ENCODE assay signal across 9 mouse cellular contexts in the genomic region with DNA sequence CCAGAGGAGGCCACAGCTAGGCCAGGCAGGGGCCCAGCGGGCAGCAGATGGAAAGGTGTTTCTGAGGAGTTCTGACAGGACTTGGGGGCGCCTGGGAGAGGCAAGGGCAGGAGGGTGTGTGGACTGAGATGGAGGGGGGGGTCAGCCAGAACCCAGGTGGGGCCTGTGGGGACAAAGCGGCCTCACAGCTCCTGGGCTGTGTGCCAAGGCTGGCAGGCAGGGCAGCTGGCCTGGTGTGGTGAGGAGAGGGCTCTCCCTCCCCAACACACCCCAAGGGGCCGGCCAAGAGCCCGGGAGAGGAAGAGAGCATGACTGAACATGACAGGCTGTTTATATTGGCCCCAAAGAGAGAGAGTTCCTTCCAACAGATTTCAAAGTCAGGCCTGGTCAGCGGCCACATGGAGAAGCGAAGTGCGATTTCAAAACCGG. TPM values are rescaled to one million over a fixed set of nuclear protein-coding genes. Genes with fewer than 3 reads are reported as not detected.
DNase-seq lines count a peak whose midpoint lies in the region; ATAC-seq and TF ChIP-seq lines count a peak whose summit lies in the region.
"Had no signal": no experiment of that assay in that cellular context is flagged by ENCODE, and none has a peak within 500 bp of the region (broad histone marks: within the 10 kb centered on the region; RNA-seq: fewer than 3 reads in every experiment).

No protein-coding gene starts in this region.

- no peaks in the 10 kb centered on the region for H3K36me3 ChIP-seq in heart, adult 2 months (ENCODE audit: control insufficient read depth, insufficient read depth, low read length)
- H3K36me3 ChIP-seq in intestine, postnatal 0 days (ENCODE audit: control insufficient read depth, insufficient read depth) = no peaks in the 10 kb centered on the region
- no peaks in the 10 kb centered on the region for H3K36me3 ChIP-seq in midbrain, embryonic 16.5 days (ENCODE audit: control insufficient read depth, insufficient read depth, low read length)

- H3K79me2 ChIP-seq in heart, adult 2 months (replicated peaks; ENCODE audit: control insufficient read depth, insufficient read depth, low read length) = no peaks in the 10 kb centered on the region

- H3K4me3 ChIP-seq in cortical plate, adult 2 months (ENCODE audit: insufficient read depth, low read length) = no peak overlapping the region
- no peak overlapping the region for H3K4me3 ChIP-seq in heart, adult 2 months
- H3K4me3 ChIP-seq in intestine, postnatal 0 days (ENCODE audit: low read depth, low read length) = no peak overlapping the region
- H3K4me3 ChIP-seq in midbrain, embryonic 16.5 days (ENCODE audit: low read depth, low read length) = no peak overlapping the region

- peak overlapping the region; percentile 30 for H3K4me2 ChIP-seq in intestine, postnatal 0 days (replicated peaks; ENCODE audit: low read depth)
- no peak overlapping the region for H3K4me2 ChIP-seq in midbrain, embryonic 16.5 days (ENCODE audit: low read length)

- no peaks in the 10 kb centered on the region for H3K27me3 ChIP-seq in heart, adult 2 months (ENCODE audit: control insufficient read depth, insufficient read depth, low read length)
- H3K27me3 ChIP-seq in intestine, postnatal 0 days (replicated peaks; ENCODE audit: control insufficient read depth, insufficient read depth, low read length) = no peaks in the 10 kb centered on the region
- H3K27me3 ChIP-seq in midbrain, embryonic 16.5 days (ENCODE audit: control insufficient read depth, insufficient read depth, low read depth, low read length) = no peaks in the 10 kb centered on the region; the same call in 1 of the 2 replicates

- H3K4me1 ChIP-seq in cortical plate, adult 2 months (ENCODE audit: control insufficient read depth, insufficient read depth, low read length) = no peaks in the 10 kb centered on the region
- H3K4me1 ChIP-seq in heart, adult 2 months (ENCODE audit: control insufficient read depth, insufficient read depth, low read length) = peaks cover 10% of the 10 kb centered on the region
- peaks cover 6% of the 10 kb centered on the region; the same call in 1 of the 2 replicates for H3K4me1 ChIP-seq in intestine, postnatal 0 days (replicated peaks; ENCODE audit: control insufficient read depth, insufficient read depth, low read length)
- H3K4me1 ChIP-seq in midbrain, embryonic 16.5 days (ENCODE audit: control insufficient read depth, insufficient read depth, low read length) = peaks cover 12% of the 10 kb centered on the region

- 6% methylated on average over 9 of the region's 9 CpGs for WGBS in heart, adult 2 months
- 13% methylated on average over 9 of the region's 9 CpGs for WGBS in intestine, postnatal 0 days
- 31% methylated on average over 9 of the region's 9 CpGs for WGBS in midbrain, embryonic 16.5 days

- no peak for TF ChIP-seq CTCF in cortical plate, adult 2 months (IDR thresholded peaks at IDR 0.05; ENCODE audit: extremely low read depth, insufficient read depth, low read length)
- TF ChIP-seq CTCF in heart, adult 2 months (IDR thresholded peaks at IDR 0.05) = no peak
- no peak for TF ChIP-seq CTCF in intestine, postnatal 0 days (IDR thresholded peaks at IDR 0.05; ENCODE audit: low read depth)

- no peak for TF ChIP-seq POLR2A in cortical plate, adult 2 months (IDR thresholded peaks at IDR 0.05; ENCODE audit: extremely low read depth, insufficient read depth, low read length)
- no peak for TF ChIP-seq POLR2A in heart, adult 2 months (IDR thresholded peaks at IDR 0.05; ENCODE audit: insufficient read depth, low read depth, low read length)

- no peak overlapping the region for H3K9ac ChIP-seq in heart, adult 2 months (ENCODE audit: low read depth, low read length)
- no peak overlapping the region for H3K9ac ChIP-seq in intestine, postnatal 0 days (ENCODE audit: low read depth, low read length)
- no peak overlapping the region for H3K9ac ChIP-seq in midbrain, embryonic 16.5 days (ENCODE audit: low read depth, low read length)

- TF ChIP-seq EP300 in heart, adult 2 months (IDR thresholded peaks at IDR 0.05; ENCODE audit: insufficient read depth, low read depth, low read length) = peak; percentile 58; the same call in 1 of the 2 replicates

- no peaks in the 10 kb centered on the region for H3K9me3 ChIP-seq in intestine, postnatal 0 days (ENCODE audit: control insufficient read depth)
- no peaks in the 10 kb centered on the region for H3K9me3 ChIP-seq in midbrain, embryonic 16.5 days (replicated peaks; ENCODE audit: control insufficient read depth, low read length, poor library complexity, severe bottlenecking)

- peak; percentile 46; the same call in 1 of the 2 replicates for ATAC-seq in intestine, postnatal 0 days
- peak; percentile 76 for ATAC-seq in midbrain, embryonic 16.5 days

- DNase-seq in cerebellum, adult 11-12 months = peak; percentile 44
- DNase-seq in cerebellum, adult 9-10 months = no peak
- peak; percentile 81 to 88 for DNase-seq in heart, adult 2 months
- DNase-seq in left cerebral cortex, postnatal 14 days (ENCODE audit: low spot score in 2 of 2) = peak; percentile 34 to 41
- DNase-seq in urinary bladder, postnatal 10 days (ENCODE audit: low spot score) = peak; percentile 52

- intact Hi-C loops in heart, adult 2 months (cut with DNase I) = loop anchor here (2.0 kb wide), 1 partner anchor 27 kb away; no protein-coding TSS in a partner anchor
- intact Hi-C loops in left cerebral cortex, postnatal 14 days (cut with DNase I) = no loop called here

- H3K27ac ChIP-seq in cortical plate, adult 2 months (ENCODE audit: insufficient read depth, low read length) = 0 out of 2 replicates have a peak overlapping the region, but pooled peaks have one; percentile 33
- H3K27ac ChIP-seq in heart, adult 2 months = peak overlapping the region; percentile 20; the same call in 1 of the 2 replicates
- H3K27ac ChIP-seq in intestine, postnatal 0 days (ENCODE audit: low read depth, low read length) = no peak overlapping the region
- peak overlapping the region; percentile 22; the same call in 1 of the 2 replicates for H3K27ac ChIP-seq in midbrain, embryonic 16.5 days (ENCODE audit: low read length)

RNA-seq across cellular contexts. Expression of gene Sned1, which starts 25.4 kb away (rescaled TPM):
- polyA plus RNA-seq in cortical plate, adult 2 months (2012; rRNA removed) = 6.3 and 7.1 TPM in 2 replicates
- total RNA-seq in heart, adult 2 months (2021) = 1 to 10 TPM; 7.2 to 7.6 TPM
- polyA plus RNA-seq in heart, adult 2 months (2012; rRNA removed) = 8.9 and 14.3 TPM in 2 replicates
- polyA plus RNA-seq in intestine, postnatal 0 days (2015; fragmentation: Nextera tagmentation; extraction: Ambion mirVana) = 0.81 and 1.0 TPM in 2 replicates
- 1 to 10 TPM; 7.7 to 8.2 TPM for total RNA-seq in left cerebral cortex, postnatal 14 days (2021)
- 5.5 and 6.2 TPM in 2 replicates for polyA plus RNA-seq in midbrain, embryonic 16.5 days (2015; fragmentation: Nextera tagmentation; extraction: Ambion mirVana)

RNA-seq across cellular contexts. Expression of gene Crocc2, which starts 41.7 kb away (rescaled TPM):
- polyA plus RNA-seq in cortical plate, adult 2 months (2012; rRNA removed) = 0.15 and 0.29 TPM in 2 replicates
- under 1 TPM in 1 of 2 experiments, not detected in 1; 0.09 TPM for total RNA-seq in heart, adult 2 months (2021)
- polyA plus RNA-seq in heart, adult 2 months (2012; rRNA removed) = 0.20 and 0.35 TPM in 2 replicates
- polyA plus RNA-seq in intestine, postnatal 0 days (2015; fragmentation: Nextera tagmentation; extraction: Ambion mirVana) = 0.04 TPM in 1 of 2 replicates, not detected in the other
- under 1 TPM; 0.07 to 0.19 TPM for total RNA-seq in left cerebral cortex, postnatal 14 days (2021)
- 0.51 and 0.74 TPM in 2 replicates for polyA plus RNA-seq in midbrain, embryonic 16.5 days (2015; fragmentation: Nextera tagmentation; extraction: Ambion mirVana)
- polyA plus RNA-seq: small intestine, adult 2 months had no signal

RNA-seq across cellular contexts. Expression of gene 2310007B03Rik, which starts 49.5 kb away (rescaled TPM):
- polyA plus RNA-seq in cortical plate, adult 2 months (2012; rRNA removed) = not detected in 2 replicates
- total RNA-seq in heart, adult 2 months (2021) = not detected
- polyA plus RNA-seq in heart, adult 2 months (2012; rRNA removed) = 0.82 TPM in 1 of 2 replicates, not detected in the other
- 22.5 and 24.3 TPM in 2 replicates for polyA plus RNA-seq in intestine, postnatal 0 days (2015; fragmentation: Nextera tagmentation; extraction: Ambion mirVana)
- total RNA-seq in left cerebral cortex, postnatal 14 days (2021) = not detected
- 0.11 TPM in 1 of 2 replicates, not detected in the other for polyA plus RNA-seq in midbrain, embryonic 16.5 days (2015; fragmentation: Nextera tagmentation; extraction: Ambion mirVana)

Comparison
In these comparisons a context has a peak if more than half of its experiments do, and no peak if none do; other contexts are left out.
1. RNA of gene 2310007B03Rik, which starts 49.5 kb away (polyA plus RNA-seq): 22.5 to 24.3 TPM in intestine, postnatal 0 days; 0.82 TPM in heart, adult 2 months, 0.11 TPM in midbrain, embryonic 16.5 days and not detected in cortical plate, adult 2 months; every median in the first group is over 10 times any median in the second.